Mouse (Mus musculus): ENCODE measurements around the gene Sort1. TPM values are rescaled to one million over a fixed set of nuclear protein-coding genes. Genes with fewer than 3 reads are reported as not detected.
A peak's percentile ranks its signal among the peaks of the same experiment; 100 is the strongest.
"Not testable (repeated sequence)": the region's sequence is repeated elsewhere in the genome, so short reads cannot be mapped to it uniquely, and the experiment has no call there.

The Sort1 gene
- polyA plus RNA-seq, 1 experiment: 16.5 TPM

DNA sequence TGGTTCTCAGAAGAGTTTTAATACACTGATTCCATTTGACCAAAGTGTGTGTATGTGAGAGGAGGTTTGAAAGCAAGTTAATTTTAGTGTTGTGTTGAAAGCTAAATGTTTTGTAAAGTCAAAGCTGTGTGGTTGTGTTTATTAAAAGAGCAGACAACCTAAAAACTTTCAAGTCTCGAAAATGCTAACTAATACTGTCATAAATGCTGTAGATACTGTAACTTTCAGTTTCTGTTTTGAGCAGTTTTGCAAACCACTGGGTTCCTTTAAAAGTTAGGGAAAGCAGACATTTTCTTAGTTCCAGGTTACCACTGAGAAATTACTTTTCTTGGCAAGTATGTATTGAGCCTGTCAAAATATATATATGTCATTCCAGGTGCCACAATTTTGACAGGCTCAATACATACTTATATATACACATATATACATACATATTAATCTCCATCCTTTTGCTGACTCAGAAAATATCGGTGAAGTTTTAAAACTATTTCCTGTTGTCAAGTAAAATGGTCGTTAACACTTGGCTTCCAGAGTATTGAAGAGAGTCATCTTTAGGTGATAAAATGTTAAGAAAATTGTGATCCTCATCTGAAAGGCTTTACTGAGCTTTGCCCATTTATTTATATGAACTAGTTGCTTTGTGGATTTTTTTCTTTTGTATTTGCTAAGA, 25.9 kb upstream of the Sort1 start:
- TF ChIP-seq CTCF (IDR thresholded peaks at IDR 0.05; ENCODE audit: borderline replicate concordance, control insufficient read depth, extremely low read depth, insufficient read depth, low read length, poor library complexity) (no peak), POLR2A (IDR thresholded peaks at IDR 0.05; ENCODE audit: control insufficient read depth, extremely low read depth, insufficient read depth, low read length, poor library complexity) (no peak)
- Histone ChIP-seq H3K4me3 (ENCODE audit: control insufficient read depth, insufficient read depth, low read length) (no peak overlapping the region), H3K36me3 (ENCODE audit: control insufficient read depth, insufficient read depth, low read length) (peaks cover 10% of the 10 kb centered on the region), H3K27ac (ENCODE audit: control insufficient read depth, insufficient read depth, low read length) (no peak overlapping the region), H3K4me1 (replicated peaks; ENCODE audit: control insufficient read depth, insufficient read depth, low read length) (no peaks in the 10 kb centered on the region), H3K27me3 (ENCODE audit: control insufficient read depth, insufficient read depth, low read length) (no peaks in the 10 kb centered on the region)
- 15% methylated on average over 3 of the region's 3 CpGs for WGBS
- DNase-seq: no peak

GRCm38 (mm10) chr3:108259319-108259718, 24.6 kb upstream of the Sort1 start:
- no peak for TF ChIP-seq CTCF (IDR thresholded peaks at IDR 0.05; ENCODE audit: borderline replicate concordance, control insufficient read depth, extremely low read depth, insufficient read depth, low read length, poor library complexity)
- no peak for TF ChIP-seq POLR2A (IDR thresholded peaks at IDR 0.05; ENCODE audit: control insufficient read depth, extremely low read depth, insufficient read depth, low read length, poor library complexity)
- WGBS: 78% methylated on average over 3 of the region's 3 CpGs
- Histone ChIP-seq H3K36me3 (ENCODE audit: control insufficient read depth, insufficient read depth, low read length) (peaks cover 12% of the 10 kb centered on the region), H3K27ac (ENCODE audit: control insufficient read depth, insufficient read depth, low read length) (no peak overlapping the region), H3K4me1 (replicated peaks; ENCODE audit: control insufficient read depth, insufficient read depth, low read length) (no peaks in the 10 kb centered on the region), H3K4me3 (ENCODE audit: control insufficient read depth, insufficient read depth, low read length) (no peak overlapping the region), H3K27me3 (ENCODE audit: control insufficient read depth, insufficient read depth, low read length) (no peaks in the 10 kb centered on the region)
- DNase-seq: no peak

- H3K27ac ChIP-seq (ENCODE audit: control insufficient read depth, insufficient read depth, low read length); H3K4me3 ChIP-seq (ENCODE audit: control insufficient read depth, insufficient read depth, low read length); H3K27me3 ChIP-seq (ENCODE audit: control insufficient read depth, insufficient read depth, low read length); DNase-seq; H3K4me1 ChIP-seq (replicated peaks; ENCODE audit: control insufficient read depth, insufficient read depth, low read length): not testable (repeated sequence)
- WGBS: 93% methylated on average over 5 of the region's 5 CpGs
- H3K36me3 ChIP-seq (ENCODE audit: control insufficient read depth, insufficient read depth, low read length): peaks cover 27% of the 10 kb centered on the region
Observed at GRCm38 (mm10) chr3:108279495-108279894, 4.4 kb upstream of the Sort1 start.

GRCm38 (mm10) chr3:108282401-108283240, 1.3 kb upstream of the Sort1 start:
- Histone ChIP-seq H3K27me3 (ENCODE audit: control insufficient read depth, insufficient read depth, low read length) (no peaks in the 10 kb centered on the region), H3K36me3 (ENCODE audit: control insufficient read depth, insufficient read depth, low read length) (peaks cover 7% of the 10 kb centered on the region; the same call in 1 of the 2 replicates), H3K4me1 (replicated peaks; ENCODE audit: control insufficient read depth, insufficient read depth, low read length) (0 out of 2 replicates have a peak, but pooled peaks cover 5% of the 10 kb centered on the region), H3K27ac (ENCODE audit: control insufficient read depth, insufficient read depth, low read length) (no peak overlapping the region), H3K4me3 (ENCODE audit: control insufficient read depth, insufficient read depth, low read length) (no peak overlapping the region)
- TF ChIP-seq CTCF (IDR thresholded peaks at IDR 0.05; ENCODE audit: borderline replicate concordance, control insufficient read depth, extremely low read depth, insufficient read depth, low read length, poor library complexity) (no peak), POLR2A (IDR thresholded peaks at IDR 0.05; ENCODE audit: control insufficient read depth, extremely low read depth, insufficient read depth, low read length, poor library complexity) (no peak)
- WGBS: 35% methylated on average over 12 of the region's 12 CpGs
- peak; percentile 27 for DNase-seq

- DNase-seq: no peak
- H3K4me1 ChIP-seq (replicated peaks; ENCODE audit: control insufficient read depth, insufficient read depth, low read length): 0 out of 2 replicates have a peak, but pooled peaks cover 5% of the 10 kb centered on the region
- peak overlapping the region; percentile 59 for H3K4me3 ChIP-seq (ENCODE audit: control insufficient read depth, insufficient read depth, low read length)
- TF ChIP-seq CTCF (IDR thresholded peaks at IDR 0.05; ENCODE audit: borderline replicate concordance, control insufficient read depth, extremely low read depth, insufficient read depth, low read length, poor library complexity) (no peak), POLR2A (IDR thresholded peaks at IDR 0.05; ENCODE audit: control insufficient read depth, extremely low read depth, insufficient read depth, low read length, poor library complexity) (no peak)
- 20% methylated on average over 6 of the region's 6 CpGs for WGBS
- no peaks in the 10 kb centered on the region for H3K27me3 ChIP-seq (ENCODE audit: control insufficient read depth, insufficient read depth, low read length)
- peaks cover 1% of the 10 kb centered on the region; the same call in 1 of the 2 replicates for H3K36me3 ChIP-seq (ENCODE audit: control insufficient read depth, insufficient read depth, low read length)
- H3K27ac ChIP-seq (ENCODE audit: control insufficient read depth, insufficient read depth, low read length): peak overlapping the region; percentile 32; the same call in 1 of the 2 replicates
Observed at GRCm38 (mm10) chr3:108283241-108283561, 681 bp upstream of the Sort1 start.

DNA sequence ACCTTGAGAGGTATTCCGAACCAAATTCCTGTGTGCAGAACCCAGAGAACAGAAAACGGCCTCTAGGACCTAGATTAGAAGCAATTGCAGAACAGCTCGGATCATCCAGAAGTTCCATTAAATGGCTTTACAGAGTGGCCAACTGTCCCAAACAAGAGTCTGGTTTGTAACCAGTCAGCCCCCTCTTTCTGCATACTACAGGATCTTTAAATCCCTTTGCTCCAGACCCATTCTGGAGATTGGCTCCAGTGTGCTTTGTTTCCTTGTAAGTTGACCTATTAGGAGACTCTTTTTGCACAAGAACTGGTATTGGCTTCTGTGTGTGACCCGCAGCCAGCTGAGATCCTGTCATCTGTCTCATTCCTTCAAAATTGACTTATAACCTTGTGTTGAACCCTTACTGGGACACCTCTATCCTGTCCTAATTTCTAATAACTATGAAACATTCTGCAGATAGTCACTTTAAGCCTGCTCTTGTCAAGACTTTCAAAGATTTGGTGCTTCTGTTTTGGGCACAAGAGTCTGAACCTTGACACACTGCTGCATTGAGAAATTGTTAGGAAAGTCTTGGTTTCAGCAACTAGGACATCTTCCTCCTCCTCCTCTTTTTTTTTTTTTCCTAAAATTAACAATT, 1.3 kb downstream of the Sort1 start:
- no peak overlapping the region for H3K27ac ChIP-seq (ENCODE audit: control insufficient read depth, insufficient read depth, low read length)
- no peaks in the 10 kb centered on the region for H3K27me3 ChIP-seq (ENCODE audit: control insufficient read depth, insufficient read depth, low read length)
- no peak overlapping the region for H3K4me3 ChIP-seq (ENCODE audit: control insufficient read depth, insufficient read depth, low read length)
- DNase-seq: no peak
- H3K36me3 ChIP-seq (ENCODE audit: control insufficient read depth, insufficient read depth, low read length): no peaks in the 10 kb centered on the region
- WGBS: 94% methylated on average over 4 of the region's 4 CpGs
- TF ChIP-seq CTCF (IDR thresholded peaks at IDR 0.05; ENCODE audit: borderline replicate concordance, control insufficient read depth, extremely low read depth, insufficient read depth, low read length, poor library complexity): no peak
- TF ChIP-seq POLR2A (IDR thresholded peaks at IDR 0.05; ENCODE audit: control insufficient read depth, extremely low read depth, insufficient read depth, low read length, poor library complexity): no peak
- 0 out of 2 replicates have a peak, but pooled peaks cover 5% of the 10 kb centered on the region for H3K4me1 ChIP-seq (replicated peaks; ENCODE audit: control insufficient read depth, insufficient read depth, low read length)

Measured in thymus, adult 2 months (tissue).